Mouse (Mus musculus): ENCODE results near the gene Glb1.

Glb1 gene

GRCm38 (mm10) chr9:114395258-114395657 is 5.6 kb upstream of the Glb1 start:
- no peak for DNase-seq

GRCm38 (mm10) chr9:114399680-114400079 is 1.2 kb upstream of the Glb1 start:
- DNase-seq: no peak

GRCm38 (mm10) chr9:114400588-114400948 is 308 bp upstream of the Glb1 start:
- DNase-seq: no peak

DNA sequence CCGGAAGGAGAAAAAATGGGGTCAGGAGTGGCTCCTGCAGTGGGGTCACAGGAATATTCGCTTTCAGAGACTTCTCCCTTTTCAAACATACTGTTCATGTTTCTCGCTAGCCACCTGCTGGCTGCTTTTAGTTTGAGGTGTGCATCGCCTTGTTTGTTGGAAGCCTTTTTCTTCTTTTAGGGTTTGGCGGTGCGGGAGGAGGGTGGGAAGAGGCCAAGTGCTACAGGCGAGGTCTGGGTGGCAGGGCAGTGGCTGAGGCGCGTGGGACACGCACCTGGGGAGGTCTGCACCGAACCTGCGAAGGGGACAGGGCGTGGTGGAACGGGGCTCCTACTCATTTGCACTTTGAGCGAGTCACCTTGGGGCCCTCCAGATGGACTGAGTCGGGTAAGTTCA is 807 bp downstream of the Glb1 start:
- DNase-seq: peak; percentile 52 to 54

DNA sequence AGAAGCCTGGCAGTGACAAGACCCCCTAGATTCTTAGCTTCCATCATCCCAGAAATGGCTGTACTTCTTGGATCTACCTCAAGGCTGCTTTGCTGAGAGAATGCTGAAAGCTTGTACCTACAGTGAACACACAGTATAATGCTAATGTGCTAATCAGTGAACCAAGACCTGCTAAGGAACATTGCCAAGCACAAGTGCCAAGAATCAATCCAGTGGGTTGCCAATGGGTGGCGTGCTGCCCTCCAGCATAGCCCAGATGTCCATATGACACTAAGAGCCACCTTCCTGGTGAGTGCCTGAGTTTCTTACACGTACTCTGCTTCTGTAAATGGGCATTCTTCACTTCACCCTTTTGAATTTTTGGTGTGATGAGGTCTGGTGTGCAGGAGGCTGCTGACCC is 6.8 kb downstream of the Glb1 start:
- DNase-seq: no peak

- DNase-seq: no peak
These were observed 9.5 kb downstream of the Glb1 start for GRCm38 (mm10) chr9:114410313-114410862.

- no peak for DNase-seq
These were observed 10.4 kb downstream of the Glb1 start for GRCm38 (mm10) chr9:114411295-114411694.

DNA sequence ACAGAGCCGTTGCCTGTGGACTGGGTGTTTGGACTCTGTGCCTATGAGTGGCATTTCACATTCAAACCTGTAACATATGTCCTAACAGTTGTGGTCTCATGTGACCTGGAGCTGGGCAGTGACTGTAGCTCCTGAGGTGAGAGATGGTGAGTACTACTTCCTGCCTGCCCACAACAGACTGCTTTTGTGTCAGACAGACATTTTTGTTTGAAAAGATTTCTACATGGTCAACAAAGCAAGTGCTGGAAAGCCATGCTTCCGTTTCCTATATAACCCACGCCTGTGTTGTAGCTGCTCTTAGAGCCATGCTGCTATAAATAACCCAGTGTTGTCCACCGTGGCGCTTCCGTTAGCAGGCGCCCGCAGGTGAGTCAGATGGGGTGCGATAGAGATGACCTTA is 11.5 kb downstream of the Glb1 start:
- DNase-seq: no peak

DNA sequence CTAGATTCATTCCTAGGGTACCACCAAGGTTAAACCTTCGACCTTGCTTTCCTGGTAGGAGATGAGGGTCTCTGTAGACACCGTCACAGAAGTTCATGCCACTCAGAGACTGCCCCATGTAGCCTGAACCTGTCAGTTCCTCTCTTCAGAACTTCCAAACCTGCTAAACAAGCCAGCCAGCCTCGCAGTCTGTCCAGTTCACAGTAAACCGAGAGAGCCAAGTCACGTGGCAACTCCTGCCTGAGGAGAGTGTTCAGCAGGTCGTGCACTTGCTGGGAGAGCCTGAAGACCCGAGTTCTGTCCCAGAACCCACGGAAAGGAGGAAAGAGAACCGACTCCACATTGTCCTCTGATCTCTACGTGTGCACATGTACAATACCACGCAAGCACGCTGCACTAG is 13.0 kb downstream of the Glb1 start:
- DNase-seq: no peak

GRCm38 (mm10) chr9:114415701-114416100 is 14.8 kb downstream of the Glb1 start:
- peak; percentile 68 to 70 for DNase-seq

DNA sequence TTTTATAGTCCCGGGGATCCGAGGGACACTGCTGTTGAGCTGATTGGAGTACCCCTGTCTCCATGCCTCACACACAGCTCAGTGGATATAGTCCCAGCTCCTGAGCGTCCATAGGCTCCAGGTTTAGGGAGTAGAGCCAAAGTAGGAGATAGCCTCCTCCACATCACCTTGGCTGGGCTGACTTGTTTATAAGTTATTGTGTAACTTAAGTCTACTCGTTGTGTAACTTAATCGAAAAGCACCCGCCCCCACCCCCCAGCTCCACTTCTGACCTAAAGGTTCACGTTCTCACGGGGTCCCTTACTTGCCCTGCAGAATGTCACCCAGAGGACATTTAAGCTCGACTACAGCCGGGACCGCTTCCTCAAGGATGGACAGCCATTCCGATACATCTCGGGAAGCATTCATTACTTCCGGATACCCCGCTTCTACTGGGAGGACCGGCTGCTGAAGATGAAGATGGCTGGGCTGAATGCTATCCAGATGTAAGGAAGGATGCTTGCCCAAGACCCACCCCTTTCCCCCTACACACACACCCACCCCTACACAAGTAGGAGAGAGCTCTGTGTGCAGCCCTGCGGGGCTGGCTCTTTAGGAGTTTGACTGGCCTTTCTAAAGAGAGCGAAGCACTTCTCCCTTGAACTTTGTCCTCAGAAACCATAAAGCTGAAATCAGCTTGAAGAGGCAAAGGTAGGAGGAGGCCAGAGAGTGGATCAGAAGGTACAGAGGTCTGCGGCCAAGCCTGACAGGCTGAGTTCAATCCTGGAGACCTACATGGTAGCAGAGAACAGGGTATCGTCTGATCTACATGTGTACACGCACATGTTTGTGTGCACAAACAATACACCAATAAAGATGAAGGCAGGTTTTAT is 16.0 kb downstream of the Glb1 start:
- DNase-seq: no peak

DNA sequence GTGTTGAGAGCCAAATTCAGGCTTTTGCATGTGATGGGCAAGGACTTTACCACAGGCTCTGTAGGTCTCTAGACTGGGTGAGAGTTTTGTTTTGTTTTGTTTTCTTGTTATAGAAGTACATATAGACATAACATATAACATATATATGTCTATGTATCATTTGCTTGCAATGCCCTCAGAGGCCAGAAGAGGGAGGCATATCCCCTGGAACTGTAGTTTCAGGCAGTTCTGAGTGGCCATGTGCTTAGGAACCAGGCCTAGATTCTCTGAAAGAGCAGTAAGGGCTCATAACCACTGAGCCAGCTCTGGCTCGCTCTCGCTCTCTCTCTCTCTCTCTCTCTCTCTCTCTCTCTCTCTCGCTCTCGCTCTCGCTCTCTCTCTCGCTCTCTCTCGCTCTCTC is 17.3 kb downstream of the Glb1 start:
- peak; percentile 58 to 61 for DNase-seq

GRCm38 (mm10) chr9:114420443-114420842 is 19.6 kb downstream of the Glb1 start:
- no peak for DNase-seq

- DNase-seq: peak; percentile 8 to 14
These were observed 20.2 kb downstream of the Glb1 start for GRCm38 (mm10) chr9:114421045-114421444.

DNA sequence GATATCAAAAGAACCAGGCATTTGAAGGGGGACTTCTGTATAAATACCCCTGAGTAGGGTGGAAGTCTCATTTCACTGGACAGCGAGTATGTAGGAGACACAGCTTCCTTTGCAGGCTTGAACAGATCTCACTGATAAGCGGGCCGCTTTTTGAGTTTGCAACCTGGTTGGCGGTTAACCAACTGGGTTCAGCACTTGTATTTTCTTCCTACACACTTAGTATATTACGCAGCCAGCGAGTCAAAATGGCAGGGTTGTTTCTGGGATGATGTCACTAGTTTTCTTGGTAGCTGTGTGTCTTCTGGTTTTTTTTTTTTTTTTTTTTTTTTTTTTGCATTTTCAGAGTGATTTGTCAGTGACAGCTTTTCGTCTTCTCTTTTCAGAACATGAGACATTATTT is 20.9 kb downstream of the Glb1 start:
- no peak for DNase-seq

DNA sequence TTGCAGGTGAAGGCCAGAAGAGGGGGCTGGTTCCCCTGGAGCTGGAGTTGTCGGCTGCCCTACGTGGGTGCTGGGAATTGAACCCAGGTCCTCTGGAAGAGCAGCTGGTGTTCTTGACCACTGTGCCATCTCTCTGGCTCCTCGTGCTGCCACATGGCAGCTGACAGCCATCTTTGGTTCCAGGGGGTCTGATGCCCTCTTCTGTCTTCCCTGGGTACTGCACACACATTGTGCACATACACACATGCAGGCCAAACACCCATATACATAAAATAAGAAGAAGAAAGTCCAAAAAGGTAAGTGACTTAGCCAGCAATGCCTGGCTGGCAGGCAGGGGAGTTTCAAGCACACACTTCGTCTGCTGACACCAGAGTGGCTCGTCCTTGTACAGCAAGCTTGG is 24.7 kb downstream of the Glb1 start:
- DNase-seq: no peak

DNA sequence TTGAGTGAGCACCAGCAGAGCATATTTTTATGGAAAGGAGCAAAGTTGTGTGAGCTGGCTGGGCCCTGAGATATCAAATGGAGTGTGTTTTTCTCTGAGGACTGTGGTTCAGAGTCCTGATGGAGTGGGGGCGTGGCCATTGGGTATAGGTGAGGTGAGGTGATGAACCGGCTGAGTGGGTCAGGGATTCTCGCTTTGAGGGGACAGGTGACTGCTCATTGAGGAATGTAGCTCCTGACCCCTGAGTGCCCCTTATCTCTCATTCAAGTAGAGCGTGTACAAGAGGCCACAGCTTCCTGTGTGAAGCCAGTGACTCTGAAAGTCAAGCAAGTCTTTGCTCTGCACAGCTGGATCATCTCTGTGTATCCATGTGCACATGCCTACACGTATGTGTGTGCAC is 25.3 kb downstream of the Glb1 start:
- DNase-seq: no peak

- DNase-seq: no peak
These were observed 26.5 kb downstream of the Glb1 start for GRCm38 (mm10) chr9:114427425-114427824.

- DNase-seq: no peak
These were observed 27.4 kb downstream of the Glb1 start for GRCm38 (mm10) chr9:114428103-114428834.

DNA sequence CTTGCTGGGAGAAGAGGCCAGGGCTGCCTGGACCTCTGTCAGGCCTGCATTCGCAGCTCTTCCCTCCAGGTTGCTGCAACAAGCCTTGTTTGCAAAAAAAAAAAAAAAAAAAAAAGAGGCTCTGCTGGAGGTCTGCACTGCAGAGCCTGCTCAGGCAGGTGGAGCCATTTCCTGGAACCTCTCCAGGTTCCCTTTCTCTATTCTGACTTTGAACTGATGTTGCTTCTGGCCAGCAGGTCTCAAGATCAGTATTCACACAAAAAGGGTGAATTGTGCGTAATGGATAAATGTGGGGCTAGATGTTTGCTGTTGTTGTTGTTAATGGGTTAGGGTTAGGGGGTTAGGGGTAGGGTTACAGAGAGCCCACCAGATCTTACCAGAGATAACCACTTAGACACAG is 34.8 kb downstream of the Glb1 start:
- no peak for DNase-seq

DNA sequence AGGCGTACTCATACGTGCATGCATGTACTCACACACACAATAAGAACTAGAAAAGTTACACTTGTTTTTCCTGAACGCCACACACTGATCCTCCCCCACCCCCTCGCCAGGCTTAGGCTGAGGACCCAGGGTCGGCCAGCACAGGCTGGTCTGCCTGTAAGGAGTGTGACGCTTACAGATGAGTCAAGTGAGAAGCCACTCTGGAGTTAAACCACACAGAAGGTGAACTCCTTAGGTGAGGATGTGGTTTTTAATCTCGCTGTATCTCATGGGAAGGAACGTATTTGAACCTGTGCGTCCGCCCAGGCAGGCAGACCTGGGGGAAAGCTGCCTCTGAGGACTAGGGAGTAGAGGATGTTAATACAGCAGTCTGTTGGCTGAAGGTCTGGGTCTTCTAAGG is 39.7 kb downstream of the Glb1 start:
- DNase-seq: no peak

- DNase-seq: no peak
These were observed 41.3 kb downstream of the Glb1 start for GRCm38 (mm10) chr9:114442225-114442624.

- no peak for DNase-seq
These were observed 42.0 kb downstream of the Glb1 start for GRCm38 (mm10) chr9:114442893-114443292.

- no peak for DNase-seq
These were observed 42.5 kb downstream of the Glb1 start for GRCm38 (mm10) chr9:114443351-114443750.

All from B cell, adult 2 months (primary cell).